Mouse (Mus musculus): ENCODE results near the gene Slc3a2. TPM values are rescaled to one million over a fixed set of nuclear protein-coding genes. Genes with fewer than 3 reads are reported as not detected.

The Slc3a2 gene
- total RNA-seq, 4 experiments from 2014 or later: 147 to 155 (median 150) TPM

GRCm38 (mm10) chr19:8663360-8663839, 59.8 kb downstream of the Slc3a2 start, which contains the start of gene Chrm1:
TSS of gene Chrm1 (plus strand) at chr19:8663789.
- DNase-seq (ENCODE audit: low spot score in 2 of 2): peak in 1 of 2 experiments; percentile 66

DNA sequence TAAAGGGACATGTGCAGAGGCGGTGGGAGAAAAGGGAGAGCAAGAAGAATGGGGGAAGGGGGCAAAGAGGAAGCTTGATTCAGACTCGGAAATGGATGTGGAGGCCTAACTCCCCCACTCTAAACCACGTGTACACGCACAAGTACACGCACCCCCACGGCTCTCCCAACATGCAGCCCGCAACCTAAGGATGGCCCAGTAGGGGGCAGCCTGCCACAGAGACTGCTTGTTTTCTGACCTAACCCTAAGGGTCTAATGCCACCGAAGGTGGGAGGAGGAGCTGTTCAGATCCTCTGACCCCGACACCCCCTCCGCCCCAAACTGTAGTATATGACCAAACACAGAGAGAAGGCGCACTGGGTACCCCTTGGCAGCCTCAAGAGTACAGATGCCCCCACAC, 60.8 kb downstream of the Slc3a2 start:
- peak; percentile 68 to 91 for DNase-seq (ENCODE audit: low spot score in 2 of 2)

DNA sequence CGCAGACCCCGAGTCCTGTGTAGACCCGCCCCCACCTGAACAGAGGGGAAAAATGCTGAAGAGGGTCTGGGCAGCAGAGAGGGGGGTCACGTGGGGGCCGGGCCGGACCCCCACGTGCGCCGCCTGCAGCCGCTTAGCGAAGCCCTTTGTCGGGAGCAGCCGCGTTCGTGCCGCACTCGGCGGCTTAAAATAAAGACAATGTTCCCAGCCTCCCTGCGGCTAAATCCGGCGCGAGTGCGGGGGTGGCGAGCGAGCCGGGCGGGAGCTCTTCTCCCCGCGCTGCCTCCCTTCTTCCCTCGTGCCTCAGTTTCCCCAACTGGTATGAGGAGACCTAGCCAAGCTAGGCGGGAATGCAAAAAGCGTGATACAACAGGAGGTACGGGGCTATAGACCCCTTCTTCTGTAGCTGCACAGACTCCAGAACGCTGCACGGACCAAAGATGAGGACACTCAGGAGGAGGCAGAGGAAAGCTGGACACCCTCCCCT, 61.3 kb downstream of the Slc3a2 start:
- DNase-seq (ENCODE audit: low spot score in 2 of 2): peak; percentile 69 to 84

Small RNAs within 50 kb of the gene (microRNA-seq; reads per million reads assigned to microRNA genes)
- gene Mir6992: 0 reads per million in 2 experiments

Other genes starting within 250 kb of the Slc3a2 start
- 10 to 100 TPM; 11.5 to 15.9 (median 14.1) TPM for gene Slc22a8, start 132.1 kb downstream of the Slc3a2 start, total RNA-seq (2022)
- gene Slc22a6, start 105.3 kb downstream of the Slc3a2 start, total RNA-seq (2022): 1 to 10 TPM; 6.6 to 8.6 (median 7.8) TPM
- 100 to 1,000 TPM; 131 to 142 (median 136) TPM for gene Chrm1, start 59.6 kb downstream of the Slc3a2 start, total RNA-seq (2022)
- 10 to 100 TPM; 43.0 to 47.5 (median 45.1) TPM for gene Wdr74, start 12.5 kb upstream of the Slc3a2 start, total RNA-seq (2022)
- gene 1700092M07Rik, start 17.3 kb upstream of the Slc3a2 start, total RNA-seq (2022): 1 to 10 TPM in 2 of 4 experiments, not detected in 2; 1.4 to 2.0 TPM
- gene Stx5a, start 18.0 kb upstream of the Slc3a2 start, total RNA-seq (2022): 10 to 100 TPM; 59.6 to 66.4 (median 65.6) TPM
- 10 to 100 TPM; 77.1 to 88.0 (median 80.2) TPM for gene Nxf1, start 33.7 kb upstream of the Slc3a2 start, total RNA-seq (2022)
- gene Tmem223, start 47.6 kb upstream of the Slc3a2 start, total RNA-seq (2022): 10 to 100 TPM; 58.9 to 78.6 (median 67.2) TPM
- 10 to 100 TPM; 11.3 to 14.6 (median 12.4) TPM for gene Tmem179b, start 51.1 kb upstream of the Slc3a2 start, total RNA-seq (2022)
- gene Taf6l, start 63.0 kb upstream of the Slc3a2 start, total RNA-seq (2022): 10 to 100 TPM; 13.7 to 18.1 (median 15.9) TPM
- 100 to 1,000 TPM; 107 to 116 (median 109) TPM for gene Polr2g, start 75.2 kb upstream of the Slc3a2 start, total RNA-seq (2022)
- 1 to 10 TPM; 4.9 to 7.3 (median 5.8) TPM for gene Zbtb3, start 79.2 kb upstream of the Slc3a2 start, total RNA-seq (2022)
- 10 to 100 TPM; 38.5 to 40.8 (median 39.2) TPM for gene Ttc9c, start 96.0 kb upstream of the Slc3a2 start, total RNA-seq (2022)
- 100 to 1,000 TPM; 113 to 120 (median 118) TPM for gene Hnrnpul2, start 96.6 kb upstream of the Slc3a2 start, total RNA-seq (2022)
- not detected for gene AC129217.1, start 106.4 kb upstream of the Slc3a2 start, total RNA-seq (2022)
- 100 to 1,000 TPM; 100 to 111 (median 105) TPM for gene Bscl2, start 114.1 kb upstream of the Slc3a2 start, total RNA-seq (2022)
- gene Gng3, start 115.8 kb upstream of the Slc3a2 start, total RNA-seq (2022): 100 to 1,000 TPM; 153 to 200 (median 171) TPM
- gene Lrrn4cl, start 127.4 kb upstream of the Slc3a2 start, total RNA-seq (2022): 1 to 10 TPM in 2 of 4 experiments, under 1 TPM in 2; 0.68 to 1.5 (median 0.96) TPM
- gene Ubxn1, start 148.1 kb upstream of the Slc3a2 start, total RNA-seq (2022): 100 to 1,000 TPM; 110 to 127 (median 113) TPM
- 10 to 100 TPM; 30.4 to 37.2 (median 33.3) TPM for gene Uqcc3, start 157.6 kb upstream of the Slc3a2 start, total RNA-seq (2022)
- gene Lbhd1, start 160.4 kb upstream of the Slc3a2 start, total RNA-seq (2022): 1 to 10 TPM; 4.7 to 9.0 (median 6.3) TPM
- gene Gm49403, start 160.6 kb upstream of the Slc3a2 start, total RNA-seq (2022): not detected
- gene 1810009A15Rik, start 165.5 kb upstream of the Slc3a2 start, total RNA-seq (2022): 10 to 100 TPM; 20.8 to 25.2 (median 21.8) TPM
- 1 to 10 TPM; 1.4 to 5.6 (median 2.6) TPM for gene Gm49416, start 165.6 kb upstream of the Slc3a2 start, total RNA-seq (2022)
- gene Ints5, start 169.6 kb upstream of the Slc3a2 start, total RNA-seq (2022): 10 to 100 TPM; 21.7 to 24.9 (median 22.1) TPM
- gene Ganab, start 174.7 kb upstream of the Slc3a2 start, total RNA-seq (2022): 100 to 1,000 TPM in 3 of 4 experiments, 10 to 100 TPM in 1; 100.0 to 104 (median 103) TPM
- 100 to 1,000 TPM; 155 to 175 (median 172) TPM for gene B3gat3, start 197.0 kb upstream of the Slc3a2 start, total RNA-seq (2022)
- gene Rom1, start 206.0 kb upstream of the Slc3a2 start, total RNA-seq (2022): 10 to 100 TPM in 1 of 4 experiments, 1 to 10 TPM in 3; 7.9 to 10.1 (median 8.9) TPM
- gene Eml3, start 206.2 kb upstream of the Slc3a2 start, total RNA-seq (2022): 10 to 100 TPM; 12.6 to 15.3 (median 13.8) TPM
- gene Mta2, start 218.5 kb upstream of the Slc3a2 start, total RNA-seq (2022): 10 to 100 TPM; 46.8 to 53.8 (median 50.4) TPM
- gene Tut1, start 230.5 kb upstream of the Slc3a2 start, total RNA-seq (2022): 10 to 100 TPM; 20.5 to 26.0 (median 22.1) TPM
- gene Eef1g, start 243.7 kb upstream of the Slc3a2 start, total RNA-seq (2022): 100 to 1,000 TPM; 224 to 271 (median 243) TPM